Mouse (Mus musculus) adrenal gland, postnatal 10 days (tissue): Measurements from ENCODE around the gene Zfp398. TPM values are rescaled to one million over a fixed set of nuclear protein-coding genes. Genes with fewer than 3 reads are reported as not detected.

ENCODE experiments used
- DNase-seq: peaks from one replicate; pipeline ENCODE4 v3.0.0; 2021; ENCODE audit warnings: mixed read lengths
- microRNA-seq: library from miRNA; unstranded; fragments of <30 nt; microRNA quantifications from one replicate; pipeline ENCODE4 v1.2.0, GENCODE M21; 2021
- total RNA-seq, 2 experiments: library from RNA; stranded (reverse); gene quantifications; 2 replicates each; pipeline ENCODE4 v1.2.3; 2021

The Zfp398 gene
- total RNA-seq, 2 experiments from 2014 or later, result 6.7 to 11.8 TPM

GRCm38 (mm10) chr6:47903587-47903986, 68.1 kb downstream of the Zfp398 start:
- DNase-seq, result peak; percentile 27

GRCm38 (mm10) chr6:47904361-47904760, 68.9 kb downstream of the Zfp398 start:
- DNase-seq, result no peak

- no peak for DNase-seq
These were observed 69.6 kb downstream of the Zfp398 start for GRCm38 (mm10) chr6:47904917-47905695.

GRCm38 (mm10) chr6:47906326-47906725, 70.9 kb downstream of the Zfp398 start:
- DNase-seq, result no peak

GRCm38 (mm10) chr6:47909007-47909406, 73.5 kb downstream of the Zfp398 start:
- no peak for DNase-seq

- no peak for DNase-seq
These were observed 76.2 kb downstream of the Zfp398 start for GRCm38 (mm10) chr6:47911650-47912049.

GRCm38 (mm10) chr6:47912991-47913390, 77.5 kb downstream of the Zfp398 start:
- DNase-seq, result no peak

GRCm38 (mm10) chr6:47917051-47917450, 81.6 kb downstream of the Zfp398 start:
- no peak for DNase-seq

- no peak for DNase-seq
These were observed 83.4 kb downstream of the Zfp398 start for GRCm38 (mm10) chr6:47918768-47919274.

- no peak for DNase-seq
These were observed 84.4 kb downstream of the Zfp398 start for GRCm38 (mm10) chr6:47919646-47920446.

GRCm38 (mm10) chr6:47920447-47921340, 85.2 kb downstream of the Zfp398 start, which contains the start of gene Zfp212:
Gene Zfp212 (plus strand): TSS chr6:47920476.
- DNase-seq, result peak; percentile 91

Small RNA genes within 50 kb of the gene (microRNA-seq; reads per million reads assigned to microRNA genes)
- gene Mir704, result not detected

Other genes starting within 250 kb of the Zfp398 start
- 10 to 100 TPM; 32.9 to 48.1 TPM for gene Ezh2, start 240.3 kb upstream of the Zfp398 start, total RNA-seq
- gene Pdia4, start 22.2 kb upstream of the Zfp398 start, total RNA-seq, result 10 to 100 TPM; 84.9 to 93.6 TPM
- gene Zfp786, start 4.8 kb upstream of the Zfp398 start, total RNA-seq, result 1 to 10 TPM in 1 of 2 experiments, under 1 TPM in 1; 0.66 to 2.0 TPM
- gene Zfp282, start 41.5 kb downstream of the Zfp398 start, total RNA-seq, result 10 to 100 TPM; 12.0 to 13.8 TPM
- 10 to 100 TPM; 14.0 to 17.7 TPM for gene Zfp212, start 84.8 kb downstream of the Zfp398 start, total RNA-seq
- gene Zfp956, start 117.7 kb downstream of the Zfp398 start, total RNA-seq, result 10 to 100 TPM in 1 of 2 experiments, 1 to 10 TPM in 1; 6.5 to 10.3 TPM
- 10 to 100 TPM; 25.2 to 33.8 TPM for gene Zfp777, start 213.2 kb downstream of the Zfp398 start, total RNA-seq